Mouse (Mus musculus): ENCODE data around the gene Mapkapk3.

- no peak for TF ChIP-seq CTCF (IDR thresholded peaks at IDR 0.05; ENCODE audit: extremely low read depth, insufficient read depth, low read length)
- no peak for TF ChIP-seq POLR2A (IDR thresholded peaks at IDR 0.05; ENCODE audit: extremely low read depth, insufficient read depth, low read length)
Observed at GRCm38 (mm10) chr9:107277603-107278002, 12.1 kb downstream of the Mapkapk3 start.

Data from cortical plate, adult 2 months (tissue).